Mouse (Mus musculus) urinary bladder, postnatal 36 days (tissue): ENCODE results near the gene Rerg.

Source experiments
- DNase-seq, 2 experiments: peaks; one replicate each; pipeline ENCODE4 v3.0.0; 2022; ENCODE audit warnings: low spot score in 2 of 2, mixed read lengths in 1 of 2

The Rerg gene

DNA sequence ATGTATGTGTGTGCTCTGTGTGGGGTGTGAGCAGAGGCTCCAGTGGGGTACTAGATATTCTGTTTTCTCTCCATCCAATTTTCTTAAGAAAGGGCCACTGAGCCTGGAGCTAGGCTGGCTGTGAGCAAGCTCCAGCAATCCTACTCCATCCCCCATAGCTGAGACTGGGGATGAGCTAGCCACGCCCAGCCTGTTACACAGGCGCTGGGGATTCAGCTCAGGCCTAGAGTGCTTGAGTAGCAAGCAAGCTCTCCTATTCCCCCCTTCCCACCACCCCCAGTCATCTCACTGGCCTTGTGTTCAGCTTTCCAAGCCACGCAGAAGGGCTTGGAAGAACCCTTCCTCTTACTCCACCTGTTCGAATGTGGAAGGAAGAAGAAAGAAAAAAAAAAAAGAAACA, 7.2 kb downstream of the Rerg start:
- no peak for DNase-seq

DNA sequence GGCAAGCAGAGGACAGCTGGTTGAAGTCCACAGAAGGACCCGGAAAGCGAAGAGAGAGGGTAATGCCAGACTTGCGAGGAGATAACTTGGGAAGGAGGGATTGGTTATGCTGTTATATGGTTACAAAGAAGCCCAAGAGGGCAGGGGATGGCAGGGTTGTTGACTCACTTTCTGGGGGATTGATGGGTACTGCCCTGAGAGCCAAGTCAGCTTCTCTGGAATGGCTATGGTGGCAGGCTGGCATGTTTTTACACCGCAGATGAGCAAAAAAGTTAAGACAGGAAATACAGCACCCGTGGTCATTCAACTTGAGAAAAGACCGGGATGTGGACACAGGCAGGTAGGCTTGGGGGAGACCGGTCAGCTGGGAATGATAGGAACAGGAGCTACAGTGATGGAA, 7.8 kb downstream of the Rerg start:
- DNase-seq, result no peak

DNA sequence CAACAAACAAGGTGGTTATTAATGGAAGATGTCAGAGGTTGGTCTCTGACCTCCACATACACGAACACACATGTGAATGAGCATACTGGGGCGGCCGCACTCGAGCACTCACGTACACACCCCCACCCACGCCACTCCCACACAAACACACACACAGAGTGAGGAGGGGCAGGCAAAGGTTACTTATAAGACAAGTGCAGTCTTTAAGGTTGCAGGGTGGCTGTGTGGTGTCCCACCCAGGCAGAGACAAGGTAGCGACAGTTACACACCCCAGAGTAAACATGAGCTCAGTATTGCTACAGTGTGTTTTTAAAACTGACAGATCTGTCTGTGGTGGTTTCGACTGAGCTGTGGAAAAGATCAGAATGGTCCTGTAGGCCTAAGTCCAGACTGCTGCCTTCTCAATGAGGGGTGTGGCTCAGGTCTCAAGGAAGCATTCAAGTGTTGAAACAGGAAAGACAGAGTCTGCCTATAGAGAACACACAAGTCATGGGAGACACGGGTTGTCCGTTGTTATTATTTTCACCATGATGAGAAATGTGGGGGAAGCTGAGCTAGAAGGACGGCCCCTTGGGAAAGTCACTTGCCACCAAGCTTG, 8.7 kb downstream of the Rerg start:
- no peak for DNase-seq

- no peak for DNase-seq
Measured at GRCm38 (mm10) chr6:137159372-137159926, 10.8 kb downstream of the Rerg start.

GRCm38 (mm10) chr6:137156437-137157219, 13.7 kb downstream of the Rerg start:
- DNase-seq, result no peak

DNA sequence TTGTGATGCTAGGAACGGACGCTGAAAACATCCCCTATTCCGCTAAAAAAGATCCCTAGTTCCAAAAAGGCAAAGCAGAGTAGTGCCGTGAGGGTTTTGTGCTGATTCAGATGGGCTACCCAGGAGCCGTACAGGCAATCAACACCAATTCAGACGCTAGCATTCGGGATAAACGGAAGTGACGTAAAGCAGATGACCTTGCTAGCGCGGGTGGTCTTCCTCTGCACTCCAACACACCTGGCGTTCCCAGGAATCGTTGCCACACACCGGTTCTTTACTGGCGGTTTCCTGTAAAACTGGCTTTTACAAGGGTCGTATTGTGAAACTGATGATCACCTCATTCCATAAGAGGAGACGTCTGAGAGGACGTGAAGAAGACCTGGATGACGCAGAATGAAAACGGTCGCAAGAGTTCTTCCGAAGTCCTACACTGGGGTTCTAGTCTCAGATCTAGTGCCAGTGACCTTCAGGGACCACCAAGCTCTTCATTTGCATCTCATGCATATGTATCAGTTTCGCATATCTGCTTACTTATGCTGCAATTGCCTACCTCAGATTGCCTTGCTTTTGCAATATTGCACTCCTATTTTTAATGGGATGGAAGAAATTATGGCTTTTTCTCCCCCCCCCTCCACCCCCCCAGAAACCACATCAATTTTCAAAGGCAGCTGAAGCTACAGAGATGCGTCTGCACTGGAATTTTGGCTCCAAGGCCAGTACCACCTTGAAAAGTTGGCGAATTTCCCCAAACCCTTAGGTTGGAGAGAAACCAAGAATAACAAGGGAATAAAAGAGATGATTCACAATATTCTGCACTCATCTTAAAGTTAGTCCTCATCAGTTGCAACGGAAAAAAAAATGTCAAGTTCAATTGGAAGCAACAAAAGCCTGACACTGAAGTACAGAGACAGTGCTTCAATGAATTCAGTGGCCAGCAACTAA, 14.8 kb downstream of the Rerg start:
- DNase-seq, result no peak

DNA sequence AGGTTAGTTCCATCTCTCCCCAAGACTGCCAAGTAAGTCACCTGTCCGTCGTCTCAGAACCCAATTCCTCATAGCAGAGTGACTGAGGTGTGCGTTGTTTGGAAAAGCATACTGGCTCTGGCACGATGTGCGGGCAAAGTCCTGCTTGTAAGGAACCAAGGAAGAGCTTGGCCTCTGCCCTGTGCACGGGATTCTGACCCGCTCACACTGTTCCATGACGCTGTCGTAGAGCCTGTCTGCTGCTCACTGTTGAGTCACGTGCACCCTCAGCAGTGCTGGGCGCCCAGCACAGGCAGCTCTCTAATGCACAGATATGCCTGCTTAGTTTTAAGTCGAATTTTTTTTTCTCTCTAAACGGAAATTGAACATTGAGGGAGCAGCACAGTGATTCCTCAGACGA, 17.3 kb downstream of the Rerg start:
- no peak for DNase-seq

DNA sequence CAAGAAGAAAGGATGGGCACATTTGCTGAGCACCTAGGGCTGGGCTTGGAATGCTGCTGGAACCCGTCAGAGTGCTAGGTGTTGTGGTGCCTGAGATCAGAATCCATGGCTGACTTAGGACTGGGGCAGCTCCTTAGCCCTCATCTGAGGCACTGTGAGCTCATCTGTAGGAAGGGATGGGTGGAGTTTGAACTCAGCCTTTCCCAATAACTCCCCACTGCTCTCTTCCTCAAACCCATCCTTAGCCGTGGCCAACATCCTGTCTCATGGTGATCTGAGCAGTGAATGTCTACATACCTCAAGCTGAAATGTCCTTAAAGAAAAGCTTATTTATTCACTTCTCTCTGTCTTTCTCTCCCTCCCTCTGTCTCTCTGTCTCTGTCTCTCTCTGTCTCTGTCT, 19.3 kb downstream of the Rerg start:
- DNase-seq, result no peak

- no peak for DNase-seq
Measured at GRCm38 (mm10) chr6:137149833-137150232, 20.5 kb downstream of the Rerg start.

GRCm38 (mm10) chr6:137146910-137147309, 23.4 kb downstream of the Rerg start:
- no peak for DNase-seq

- no peak for DNase-seq
Measured at GRCm38 (mm10) chr6:137145611-137146010, 24.7 kb downstream of the Rerg start.

GRCm38 (mm10) chr6:137144958-137145535, 25.2 kb downstream of the Rerg start:
- no peak for DNase-seq

- no peak for DNase-seq
Measured at GRCm38 (mm10) chr6:137144526-137144840, 25.8 kb downstream of the Rerg start.

GRCm38 (mm10) chr6:137143818-137144525, 26.3 kb downstream of the Rerg start:
- no peak for DNase-seq

- no peak for DNase-seq
Measured at GRCm38 (mm10) chr6:137142796-137143195, 27.5 kb downstream of the Rerg start.

DNA sequence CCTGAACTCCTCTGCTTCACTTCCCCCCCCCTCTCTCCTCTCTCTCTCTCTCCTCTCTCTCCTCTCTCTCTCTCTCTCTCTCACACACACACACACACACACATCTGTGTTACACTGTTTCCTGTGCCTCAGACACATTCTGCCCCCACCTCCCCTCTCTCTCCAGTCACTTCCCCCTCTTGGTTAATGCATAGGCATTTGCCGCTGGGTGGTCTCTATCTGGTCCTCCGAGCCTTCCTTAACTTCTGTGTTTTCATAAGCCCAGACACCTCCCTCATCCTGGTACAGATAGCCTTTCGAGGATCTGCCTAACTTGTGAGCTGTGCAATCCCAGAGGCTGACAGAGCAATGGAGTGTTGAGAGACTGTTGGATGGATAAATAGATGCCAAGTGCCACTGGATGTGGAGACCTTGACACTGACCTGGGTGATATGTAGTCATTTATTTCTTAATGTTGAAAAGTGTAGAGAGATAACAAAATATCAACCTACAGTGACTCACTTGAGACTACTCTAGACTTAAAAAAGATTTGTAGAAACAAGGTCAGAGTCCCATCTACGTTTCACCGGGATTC, 29.0 kb downstream of the Rerg start:
- DNase-seq, result no peak

GRCm38 (mm10) chr6:137138822-137139221, 31.5 kb downstream of the Rerg start:
- DNase-seq, result no peak

GRCm38 (mm10) chr6:137138391-137138790, 31.9 kb downstream of the Rerg start:
- DNase-seq, result no peak

GRCm38 (mm10) chr6:137136401-137136800, 33.9 kb downstream of the Rerg start:
- no peak for DNase-seq

- no peak for DNase-seq
Measured at GRCm38 (mm10) chr6:137135506-137136391, 34.5 kb downstream of the Rerg start.
